Mouse (Mus musculus) ovary, adult 18-20 months (tissue): ENCODE measurements around the gene Zfp609.

Experiments
- DNase-seq: peaks from one replicate; pipeline ENCODE4 v3.0.0; 2022; ENCODE audit warnings: low spot score, mixed read lengths

Zfp609 gene

DNA sequence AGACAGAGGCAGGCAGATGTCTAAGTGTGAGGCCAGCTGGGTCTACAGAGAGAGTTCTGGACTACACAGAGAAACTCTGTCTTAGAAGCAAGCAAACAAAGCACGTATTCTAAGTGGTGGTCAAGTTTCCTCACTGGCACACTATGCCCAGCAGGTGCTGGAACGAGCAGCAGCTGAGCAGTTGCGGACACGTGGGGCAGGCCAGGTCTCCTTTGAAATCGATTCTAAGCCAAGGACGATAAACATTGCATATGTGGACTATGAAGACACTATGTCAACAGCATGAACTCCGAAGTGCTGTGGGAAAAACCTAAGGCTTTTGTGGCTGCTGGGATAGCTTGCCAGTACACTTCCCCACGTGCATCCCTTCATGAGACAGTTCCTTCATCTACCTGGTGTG lies 67.4 kb downstream of the Zfp609 start:
- DNase-seq: no peak

- no peak for DNase-seq
These were observed 68.1 kb downstream of the Zfp609 start for GRCm38 (mm10) chr9:65759256-65759655.

DNA sequence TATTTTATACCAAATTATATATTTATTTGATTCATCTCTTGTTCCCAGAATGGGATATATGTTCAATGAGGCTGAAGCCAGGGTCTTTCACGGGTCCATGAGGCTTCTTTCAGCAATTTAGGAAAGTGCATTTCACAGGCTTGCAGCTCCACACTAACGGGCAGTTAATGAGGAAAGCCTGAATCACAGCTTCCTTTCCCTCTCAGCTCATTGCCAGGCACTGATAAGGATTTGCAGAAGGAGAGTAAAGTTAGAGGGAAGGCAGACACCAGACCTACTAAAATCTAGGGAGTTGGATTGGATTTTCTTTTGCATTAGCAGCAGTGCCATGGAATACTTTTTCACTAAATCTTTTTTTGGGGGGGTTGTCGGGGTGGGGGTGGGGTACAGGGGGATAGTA lies 69.5 kb downstream of the Zfp609 start:
- no peak for DNase-seq

DNA sequence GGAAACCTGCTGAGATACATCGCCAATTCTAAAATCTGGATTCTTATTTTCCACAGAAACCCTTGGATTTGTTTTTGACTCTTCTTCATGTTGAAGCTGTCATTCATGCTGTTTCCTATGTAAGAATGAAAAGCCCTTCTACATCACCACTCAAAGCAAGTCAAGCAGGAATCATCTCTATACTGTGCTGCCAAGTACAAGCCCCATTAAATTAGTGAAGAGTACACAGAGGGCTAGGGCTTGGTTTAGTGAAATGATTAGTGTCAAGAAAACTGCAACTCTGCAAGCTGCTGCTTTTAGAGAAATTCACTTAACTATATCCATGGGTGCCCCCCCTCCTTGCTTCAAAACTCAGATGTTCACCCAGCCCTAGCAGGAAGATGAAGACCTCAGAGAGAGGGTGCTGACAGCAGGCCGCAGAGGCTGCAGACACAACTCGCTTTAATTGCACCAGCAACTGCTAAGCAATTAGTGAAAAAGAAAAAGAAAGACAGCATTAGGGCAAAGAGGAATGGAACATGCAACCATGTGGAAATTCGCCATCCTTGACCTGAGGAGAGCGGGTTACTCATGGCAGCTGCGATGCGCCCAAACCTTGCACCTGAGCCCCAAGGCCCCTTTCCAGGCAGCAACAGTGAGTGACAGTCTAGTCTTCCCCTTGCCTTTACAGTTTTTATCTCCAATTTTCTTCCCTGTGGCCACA lies 71.5 kb downstream of the Zfp609 start:
- DNase-seq: no peak

GRCm38 (mm10) chr9:65755164-65755563 lies 72.2 kb downstream of the Zfp609 start:
- no peak for DNase-seq

- DNase-seq: no peak
These were observed 74.7 kb downstream of the Zfp609 start for GRCm38 (mm10) chr9:65752632-65753031.

DNA sequence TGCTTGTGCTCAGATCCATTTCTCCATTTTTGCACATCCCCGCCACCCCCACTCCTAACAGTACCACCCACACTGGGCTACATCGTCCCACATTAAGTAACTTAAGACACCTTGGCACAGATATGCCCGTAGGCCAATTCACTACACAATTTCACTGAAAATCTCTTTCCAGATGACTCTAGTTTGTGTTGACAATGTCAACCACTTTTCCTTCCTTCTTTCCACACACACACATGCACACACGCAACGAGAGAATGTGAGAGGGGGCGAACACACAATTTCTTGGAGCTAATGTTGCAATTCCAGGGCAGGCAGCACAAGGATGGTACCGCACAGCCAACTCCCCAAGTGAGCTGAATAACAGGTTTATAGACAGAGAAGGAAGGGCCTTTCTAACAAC lies 75.5 kb downstream of the Zfp609 start:
- no peak for DNase-seq

GRCm38 (mm10) chr9:65748102-65748501 lies 79.3 kb downstream of the Zfp609 start:
- no peak for DNase-seq

GRCm38 (mm10) chr9:65746479-65746878 lies 80.9 kb downstream of the Zfp609 start:
- no peak for DNase-seq

- DNase-seq: no peak
These were observed 81.9 kb downstream of the Zfp609 start for GRCm38 (mm10) chr9:65745456-65745855.

- peak; percentile 70 for DNase-seq
These were observed 82.9 kb downstream of the Zfp609 start for GRCm38 (mm10) chr9:65744171-65745082.

DNA sequence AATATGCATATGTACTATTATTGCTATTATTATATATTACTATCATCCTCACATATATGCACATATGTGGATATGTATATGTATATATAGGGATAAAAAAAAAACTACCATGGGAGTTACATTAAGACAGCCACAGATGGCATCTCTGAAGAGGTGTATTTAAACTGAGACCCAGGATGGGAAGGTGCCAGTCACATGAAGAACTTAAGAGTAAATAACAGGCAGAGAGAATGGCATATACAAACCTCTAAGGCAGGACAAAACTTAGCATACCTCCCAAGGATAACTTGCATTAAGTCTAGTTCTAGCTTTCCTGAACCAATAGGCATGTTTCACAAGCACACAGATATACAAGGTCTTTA lies 83.6 kb downstream of the Zfp609 start:
- no peak for DNase-seq

DNA sequence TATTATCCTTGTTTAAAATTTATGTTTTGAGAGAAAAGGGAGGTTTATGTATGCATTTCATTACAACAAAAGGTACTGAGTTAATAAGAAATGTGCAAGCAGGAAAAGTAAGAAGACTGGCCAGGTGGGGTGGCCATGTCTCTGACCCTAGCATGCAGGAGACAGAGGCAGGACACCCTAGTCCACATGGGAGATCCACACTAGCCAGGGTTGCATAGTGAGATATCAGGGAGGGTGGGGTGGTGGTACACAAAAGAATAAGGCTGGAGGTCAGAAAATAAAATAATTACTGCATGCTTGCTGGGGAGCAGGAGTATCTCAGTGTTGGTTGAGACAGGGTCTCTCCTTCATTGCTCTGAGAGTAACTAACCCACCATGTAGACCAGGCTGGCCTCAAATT lies 84.0 kb downstream of the Zfp609 start:
- no peak for DNase-seq

DNA sequence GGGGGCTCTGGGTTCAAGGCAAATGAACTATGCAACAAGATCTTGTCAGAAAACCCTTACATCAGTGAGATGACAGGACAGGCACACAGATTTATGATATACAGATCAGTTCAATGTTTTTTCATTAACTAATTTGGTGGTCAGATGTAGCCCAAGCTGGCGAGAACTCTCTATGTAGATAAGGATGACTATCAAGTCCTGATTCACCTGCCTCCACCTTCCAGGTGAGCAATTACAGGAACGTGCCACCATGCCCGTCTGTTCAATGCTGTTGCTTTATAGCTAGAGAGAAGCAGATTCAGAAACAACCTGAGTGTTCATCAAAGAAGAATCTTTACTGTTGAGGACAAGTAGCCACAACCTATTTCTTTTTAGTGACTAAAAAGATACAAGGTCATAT lies 84.6 kb downstream of the Zfp609 start:
- no peak for DNase-seq

GRCm38 (mm10) chr9:65741066-65741852 lies 86.1 kb downstream of the Zfp609 start:
- no peak for DNase-seq

- no peak for DNase-seq
These were observed 92.4 kb downstream of the Zfp609 start for GRCm38 (mm10) chr9:65734931-65735330.

DNA sequence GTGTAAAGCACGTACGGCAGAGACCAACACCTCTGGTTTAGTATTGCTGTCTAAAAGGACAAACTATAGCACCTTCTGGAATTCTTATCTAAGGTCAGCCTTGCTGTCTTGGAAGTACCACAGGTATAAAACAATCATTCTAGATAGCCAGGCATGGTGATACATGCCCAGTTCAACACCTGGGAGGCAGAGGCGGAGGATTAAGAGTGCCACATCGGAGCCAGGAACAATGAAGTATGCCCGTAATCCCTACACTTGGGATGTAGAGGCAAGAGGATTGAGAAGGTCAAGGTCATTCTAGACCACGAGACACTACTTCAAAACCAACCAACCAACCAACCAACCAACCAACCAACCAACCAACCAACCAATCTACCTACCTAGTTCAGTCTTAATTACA lies 98.8 kb downstream of the Zfp609 start:
- DNase-seq: no peak

DNA sequence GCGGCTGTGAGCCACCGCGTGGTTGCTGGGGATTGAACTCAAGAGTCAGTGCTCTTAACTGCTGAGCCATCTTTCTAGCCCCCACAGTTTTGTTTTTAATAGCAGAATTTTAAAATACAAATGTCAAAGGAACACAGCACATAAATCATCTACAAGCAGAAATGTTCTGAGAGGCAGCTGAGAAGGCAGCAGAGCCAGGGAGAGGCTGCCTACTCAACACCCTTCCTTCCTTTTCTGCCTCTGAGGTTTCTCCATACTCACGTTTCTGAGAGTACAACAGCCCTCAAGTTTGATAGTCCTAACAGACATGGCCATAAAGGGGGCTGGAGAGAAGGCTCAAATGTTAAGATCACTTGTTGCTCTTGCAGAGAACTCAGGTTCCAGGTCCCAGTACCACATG lies 99.9 kb downstream of the Zfp609 start:
- DNase-seq: no peak

DNA sequence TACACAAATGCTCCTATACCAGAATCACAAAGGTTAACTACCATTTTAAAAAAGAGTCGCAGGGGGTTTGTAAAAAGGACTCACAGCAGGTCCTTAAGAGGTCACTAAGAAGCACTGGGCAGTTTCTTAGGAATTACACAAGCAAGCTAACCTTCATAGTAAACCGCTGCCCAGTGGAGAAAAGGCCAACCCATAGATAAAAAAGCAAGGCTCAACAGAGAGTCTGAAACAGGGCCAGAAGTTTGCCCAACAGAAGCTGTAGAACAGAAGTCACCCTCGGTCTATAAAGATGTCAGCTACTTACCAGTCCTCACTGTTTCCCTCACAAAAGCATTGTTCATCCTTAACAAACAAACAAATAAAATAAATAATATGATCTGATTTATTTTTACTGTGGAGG lies 100.9 kb downstream of the Zfp609 start:
- DNase-seq: peak; percentile 23

DNA sequence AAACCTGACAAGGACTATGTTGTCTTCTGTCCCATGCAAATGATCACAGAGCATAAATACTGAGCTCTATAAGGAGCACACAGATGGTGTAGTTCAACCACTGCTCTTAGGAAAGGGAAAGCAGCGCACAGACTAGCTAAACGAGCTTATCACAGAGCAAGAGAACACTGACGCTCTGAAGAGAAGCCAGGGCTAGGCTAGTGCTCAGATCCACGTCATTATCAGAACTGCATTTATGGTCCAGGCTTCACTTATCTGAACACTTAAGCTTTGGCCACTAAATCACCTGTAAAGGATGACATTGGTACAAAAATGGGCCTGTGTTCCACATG lies 102.1 kb downstream of the Zfp609 start:
- DNase-seq: no peak

DNA sequence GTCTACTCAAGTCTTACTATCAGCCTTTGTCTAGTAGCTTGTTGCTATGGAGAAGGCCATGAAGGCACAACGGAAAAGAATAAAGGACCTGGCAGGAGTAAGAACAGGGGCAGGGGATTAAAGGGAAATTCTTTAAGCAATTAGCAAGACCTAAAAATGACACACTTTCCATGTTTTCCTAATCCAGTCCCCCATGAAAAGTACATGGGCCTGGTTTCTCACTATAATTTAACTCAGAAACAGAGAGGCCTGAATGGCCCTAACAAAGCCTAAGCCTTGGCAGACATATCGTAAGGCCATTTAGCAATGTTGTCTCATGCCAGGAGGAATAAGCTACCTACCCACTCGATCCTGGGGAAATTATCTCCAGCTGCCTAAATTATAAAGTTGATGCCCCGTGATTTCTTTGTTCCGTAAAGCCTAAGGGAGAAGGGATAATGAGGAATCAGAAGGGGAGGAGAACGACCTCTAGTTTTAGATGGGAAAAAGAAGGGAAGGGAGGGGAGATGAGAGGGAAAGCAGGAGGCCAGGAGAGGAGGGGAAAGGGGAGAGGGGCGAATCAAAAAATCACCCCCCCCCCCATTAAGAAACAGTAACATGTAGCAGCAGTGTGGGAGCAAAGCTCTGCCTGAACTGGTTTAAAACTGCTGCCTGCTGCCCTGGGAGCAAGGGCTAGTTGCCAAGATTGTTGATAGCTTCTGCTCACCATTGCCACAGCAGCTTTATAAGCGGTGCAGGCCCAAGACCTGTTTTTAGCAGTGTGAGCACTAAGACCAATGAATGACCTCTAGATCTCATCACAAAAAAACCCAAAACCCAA lies 102.7 kb downstream of the Zfp609 start:
- peak; percentile 60 for DNase-seq

GRCm38 (mm10) chr9:65721161-65721566 lies 106.2 kb downstream of the Zfp609 start:
- DNase-seq: no peak
